Mouse (Mus musculus) embryonic facial prominence, embryonic 12.5 days (tissue): Measurements from ENCODE around the gene Dyrk4. TPM values are rescaled to one million over a fixed set of nuclear protein-coding genes. Genes with fewer than 3 reads are reported as not detected.

Source experiments
- polyA plus RNA-seq: library from polyadenylated mRNA; unstranded; fragments of >200 nt; fragmentation: Nextera tagmentation; extraction: Ambion mirVana; gene quantifications from 2 replicates; pipeline ENCODE4 v1.2.1, GENCODE M21; 2016

Dyrk4 gene
- polyA plus RNA-seq, 1 experiment from 2014 or later, result 0.14 TPM

Other genes with a start within 250 kb of the Dyrk4 start
- gene Kcna6, start 181.2 kb downstream of the Dyrk4 start, polyA plus RNA-seq, result 12.4 and 14.4 TPM in 2 replicates
- gene Ndufa9, start 72.7 kb downstream of the Dyrk4 start, polyA plus RNA-seq, result 172 and 179 TPM in 2 replicates
- gene Akap3, start 68.7 kb downstream of the Dyrk4 start, polyA plus RNA-seq, result 0.08 TPM in 1 of 2 replicates, not detected in the other
- 58.0 and 66.0 TPM in 2 replicates for gene Rad51ap1, start 17.7 kb upstream of the Dyrk4 start, polyA plus RNA-seq
- gene D6Wsu163e, start 18.1 kb upstream of the Dyrk4 start, polyA plus RNA-seq, result 15.5 and 16.0 TPM in 2 replicates
- 0.24 and 0.29 TPM in 2 replicates for gene Fgf6, start 93.7 kb upstream of the Dyrk4 start, polyA plus RNA-seq
- 0.09 and 0.20 TPM in 2 replicates for gene Fgf23, start 151.1 kb upstream of the Dyrk4 start, polyA plus RNA-seq
- 4.2 and 4.3 TPM in 2 replicates for gene Tigar, start 187.7 kb upstream of the Dyrk4 start, polyA plus RNA-seq
- 846 and 908 TPM in 2 replicates for gene Ccnd2, start 230.4 kb upstream of the Dyrk4 start, polyA plus RNA-seq